Mouse (Mus musculus) forebrain, embryonic 13.5 days (tissue): ENCODE results near the gene Chst10. TPM values are rescaled to one million over a fixed set of nuclear protein-coding genes. Genes with fewer than 3 reads are reported as not detected.

ENCODE experiments used
- ATAC-seq: fragments of 200-750 bp; cut with Nextera tagmentation; 2 replicates; pipeline ENCODE4 v1.8.0; 2017
- H3K27ac ChIP-seq: fragments of 300-500 bp; sonication (generic); 2 replicates; pipeline ENCODE4 v1.5.1; 2015; ENCODE audit warnings: inconsistent platforms, mild to moderate bottlenecking, moderate library complexity
- H3K27me3 ChIP-seq: fragments of 300-500 bp; sonication (generic); 2 replicates; pipeline ENCODE4 v1.6.1; 2015; ENCODE audit warnings: mild to moderate bottlenecking, inconsistent platforms
- H3K36me3 ChIP-seq: fragments of 300-500 bp; sonication (generic); 2 replicates; pipeline ENCODE4 v1.6.1; 2015; ENCODE audit warnings: mild to moderate bottlenecking, inconsistent platforms; ENCODE audit not compliant: poor library complexity, severe bottlenecking
- H3K4me1 ChIP-seq: fragments of 300-500 bp; sonication (generic); 2 replicates; pipeline ENCODE4 v1.6.1; 2015; ENCODE audit warnings: inconsistent platforms
- H3K4me2 ChIP-seq: fragments of 300-500 bp; sonication (generic); 2 replicates; pipeline ENCODE4 v1.6.1; 2015; ENCODE audit warnings: inconsistent platforms, mild to moderate bottlenecking, moderate library complexity
- H3K4me3 ChIP-seq: fragments of 300-500 bp; sonication (generic); 2 replicates; pipeline ENCODE4 v1.5.1; 2015; ENCODE audit warnings: mild to moderate bottlenecking, inconsistent platforms
- H3K9ac ChIP-seq: fragments of 300-500 bp; sonication (generic); 2 replicates; pipeline ENCODE4 v1.6.1; 2015; ENCODE audit warnings: mild to moderate bottlenecking, inconsistent platforms
- H3K9me3 ChIP-seq: fragments of 300-500 bp; sonication (generic); replicated peaks from 2 replicates; pipeline ENCODE4 v1.6.1; 2016; ENCODE audit warnings: inconsistent platforms
- WGBS: fragments of 180-500 bp; shearing (Covaris S2); methylation state at CpG from one replicate; pipeline ENCODE4 v1.1.7; 2015; 5-methylcytosine and 5-hydroxymethylcytosine counted together
- polyA plus RNA-seq: library from polyadenylated mRNA; unstranded; fragments of >200 nt; fragmentation: Nextera tagmentation; extraction: Ambion mirVana; gene quantifications from 2 replicates; pipeline ENCODE4 v1.2.1, GENCODE M21; 2015

Gene Chst10
- polyA plus RNA-seq, 1 experiment from 2014 or later: 33.8 TPM

DNA sequence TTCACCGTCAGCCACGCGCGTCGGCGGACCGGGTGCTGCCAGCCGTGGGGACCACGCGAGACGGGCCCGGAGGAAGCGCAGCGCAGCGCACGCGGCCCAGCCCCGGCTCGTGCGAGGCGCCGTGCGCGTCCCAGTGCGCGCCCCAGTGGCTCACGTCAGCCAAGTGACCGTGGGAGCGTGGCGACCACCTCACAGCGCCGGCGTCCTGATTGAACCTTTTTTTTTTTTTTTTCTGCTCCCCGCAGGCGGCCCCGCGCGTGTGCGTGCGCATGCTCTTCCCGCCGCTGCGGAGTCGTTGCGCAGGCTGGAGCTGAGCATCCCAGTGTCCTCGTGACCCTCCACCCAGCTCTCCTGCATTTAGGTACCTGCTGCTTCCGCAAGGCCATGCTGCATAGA is 61.5 kb downstream of the Chst10 start, which contains the start of gene Lonrf2:
TSS of gene Lonrf2 (minus strand) at position 235 of the 396 bp plus-strand sequence.
- Histone ChIP-seq H3K27me3 (peaks cover 39% of the 10 kb centered on the region), H3K9ac (peak within 1 kb of the TSS; percentile 86), H3K27ac (peak within 1 kb of the TSS; percentile 91), H3K4me3 (peak within 1 kb of the TSS; percentile 72), H3K4me2 (peak within 1 kb of the TSS; percentile 99), H3K36me3 (peaks cover 5% of the 10 kb centered on the region; the same call in 1 of the 2 replicates), H3K4me1 (peaks cover 7% of the 10 kb centered on the region), H3K9me3 (no peaks in the 10 kb centered on the region)
- under 1% methylated on average over 41 of the region's 47 CpGs for WGBS
- peak; percentile 92 for ATAC-seq

DNA sequence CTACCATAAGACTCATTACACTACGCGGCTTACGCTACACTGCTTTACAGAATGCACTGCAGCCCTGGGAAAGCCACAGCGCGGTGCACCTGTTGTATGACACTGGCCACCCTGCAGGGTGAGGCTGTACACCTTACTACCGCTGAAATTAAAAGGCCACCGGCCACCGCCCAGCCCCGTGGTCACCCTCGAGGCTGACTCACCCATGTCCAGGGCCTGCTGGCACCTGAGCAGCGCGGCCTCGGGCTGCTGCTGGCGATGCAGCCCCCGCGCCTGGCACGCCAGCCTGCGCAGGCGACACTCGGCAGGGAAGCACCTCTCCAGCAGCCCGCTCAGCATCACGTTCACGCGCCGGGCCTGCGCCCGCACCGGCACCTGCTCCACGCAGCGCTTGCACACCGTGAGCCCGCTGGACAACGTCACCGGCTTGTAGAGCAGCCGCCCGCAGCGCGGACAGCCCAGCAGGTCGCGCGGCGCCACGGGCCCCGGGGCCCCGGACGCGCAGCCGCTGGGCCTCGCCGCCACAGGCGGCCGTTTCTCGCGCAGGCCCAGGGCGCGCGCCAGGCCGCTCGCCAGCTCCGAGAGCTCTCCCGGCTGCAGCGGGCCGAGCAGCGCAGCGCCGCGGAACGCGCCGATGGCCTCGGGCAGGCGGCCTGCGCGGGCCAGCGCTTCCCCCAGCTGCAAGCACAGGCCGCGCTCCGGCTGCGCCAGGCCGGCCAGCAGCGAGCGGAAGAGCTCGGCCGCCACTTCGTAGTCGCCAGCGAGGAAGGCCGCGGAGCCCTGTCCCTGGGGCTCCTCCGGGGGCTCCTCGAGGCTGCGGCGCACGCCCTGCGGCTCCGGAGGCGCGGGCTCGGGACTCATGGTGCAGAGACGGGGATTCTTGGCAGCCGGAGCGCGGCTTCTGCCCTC is 62.1 kb downstream of the Chst10 start:
- H3K9ac ChIP-seq: peak overlapping the region; percentile 86
- H3K27me3 ChIP-seq: peaks cover 39% of the 10 kb centered on the region
- no peaks in the 10 kb centered on the region for H3K9me3 ChIP-seq
- peaks cover 7% of the 10 kb centered on the region for H3K4me1 ChIP-seq
- H3K4me2 ChIP-seq: peak overlapping the region; percentile 99
- peak overlapping the region; percentile 91 for H3K27ac ChIP-seq
- H3K36me3 ChIP-seq: peaks cover 5% of the 10 kb centered on the region; the same call in 1 of the 2 replicates
- 2% methylated on average over 78 of the region's 103 CpGs for WGBS
- peak overlapping the region; percentile 72 for H3K4me3 ChIP-seq
- ATAC-seq: peak; percentile 81

DNA sequence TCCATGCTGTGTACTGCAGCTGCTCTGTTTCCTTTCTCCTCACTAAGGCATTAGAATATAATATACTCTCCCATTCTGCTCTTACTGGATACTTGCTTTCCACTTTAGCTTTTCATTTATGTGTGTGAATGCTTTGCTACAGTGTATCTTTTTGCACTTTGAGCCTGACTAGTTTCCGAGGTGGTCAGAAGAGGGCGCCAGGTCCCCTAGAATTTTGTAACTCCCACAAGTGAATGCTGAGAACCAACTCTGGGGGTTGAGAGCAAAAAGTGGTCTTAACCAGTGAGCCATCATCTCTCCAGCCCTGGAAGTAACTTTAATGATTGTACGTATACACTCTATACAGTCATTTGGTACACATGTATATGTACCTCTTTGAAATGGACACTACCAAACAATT is 63.1 kb downstream of the Chst10 start:
- H3K4me3 ChIP-seq: peak overlapping the region; percentile 72
- WGBS: 28% methylated on average over 3 of the region's 3 CpGs
- H3K27ac ChIP-seq: no peak overlapping the region
- H3K36me3 ChIP-seq: peaks cover 5% of the 10 kb centered on the region; the same call in 1 of the 2 replicates
- no peak for ATAC-seq
- peak overlapping the region; percentile 99 for H3K4me2 ChIP-seq
- peaks cover 39% of the 10 kb centered on the region for H3K27me3 ChIP-seq
- H3K9me3 ChIP-seq: no peaks in the 10 kb centered on the region
- peaks cover 7% of the 10 kb centered on the region for H3K4me1 ChIP-seq
- H3K9ac ChIP-seq: no peak overlapping the region

DNA sequence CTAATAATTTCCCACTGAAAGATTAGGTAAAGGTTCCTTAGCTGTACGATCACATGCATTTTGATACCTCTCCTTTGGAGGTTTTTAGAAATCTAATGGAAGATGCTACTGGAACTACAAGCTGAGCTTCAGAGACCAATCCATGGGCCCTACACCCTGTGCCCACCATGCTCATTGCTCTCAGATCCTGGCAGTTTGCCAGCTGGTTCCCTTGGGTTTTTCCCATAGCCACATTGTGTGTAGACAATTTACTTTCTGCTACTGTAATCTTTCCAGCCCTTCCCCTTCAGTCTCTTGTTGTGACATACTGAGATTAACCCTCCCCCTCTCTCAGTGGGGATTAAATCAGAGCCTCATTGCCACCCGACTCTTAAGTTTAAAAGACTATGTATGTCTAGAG is 73.0 kb downstream of the Chst10 start:
- H3K27ac ChIP-seq: no peak overlapping the region
- H3K36me3 ChIP-seq: no peaks in the 10 kb centered on the region
- no peaks in the 10 kb centered on the region for H3K27me3 ChIP-seq
- no peak overlapping the region for H3K9ac ChIP-seq
- no peak for ATAC-seq
- 59% methylated on average over 2 of the region's 2 CpGs for WGBS
- H3K4me1 ChIP-seq: 0 out of 2 replicates have a peak, but pooled peaks cover 7% of the 10 kb centered on the region
- no peak overlapping the region for H3K4me2 ChIP-seq
- no peaks in the 10 kb centered on the region for H3K9me3 ChIP-seq
- H3K4me3 ChIP-seq: no peak overlapping the region

DNA sequence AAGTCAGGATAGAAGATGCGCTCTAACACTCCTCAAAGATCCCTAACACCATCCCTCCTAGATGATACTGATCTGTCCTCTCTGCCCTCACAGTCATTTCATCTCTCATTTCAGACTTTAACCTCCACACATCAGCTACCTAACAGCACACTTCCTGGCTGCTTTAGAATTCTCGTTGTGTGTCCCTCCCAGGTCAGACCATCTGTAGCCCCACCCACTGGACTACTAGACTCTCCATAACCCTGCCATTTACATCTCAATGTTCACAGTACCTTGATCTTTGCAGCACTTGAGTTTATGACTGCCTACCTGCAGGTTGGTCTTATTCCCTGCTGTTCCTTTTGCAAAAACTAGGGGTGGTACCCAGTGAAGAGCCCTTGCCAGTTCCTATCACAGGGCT is 74.1 kb downstream of the Chst10 start:
- Histone ChIP-seq H3K9me3 (no peaks in the 10 kb centered on the region), H3K36me3 (no peaks in the 10 kb centered on the region), H3K27me3 (no peaks in the 10 kb centered on the region), H3K4me2 (no peak overlapping the region), H3K4me1 (0 out of 2 replicates have a peak, but pooled peaks cover 7% of the 10 kb centered on the region), H3K27ac (no peak overlapping the region), H3K4me3 (no peak overlapping the region), H3K9ac (no peak overlapping the region)
- WGBS: 86% methylated on average over 2 of the region's 2 CpGs
- ATAC-seq: no peak

DNA sequence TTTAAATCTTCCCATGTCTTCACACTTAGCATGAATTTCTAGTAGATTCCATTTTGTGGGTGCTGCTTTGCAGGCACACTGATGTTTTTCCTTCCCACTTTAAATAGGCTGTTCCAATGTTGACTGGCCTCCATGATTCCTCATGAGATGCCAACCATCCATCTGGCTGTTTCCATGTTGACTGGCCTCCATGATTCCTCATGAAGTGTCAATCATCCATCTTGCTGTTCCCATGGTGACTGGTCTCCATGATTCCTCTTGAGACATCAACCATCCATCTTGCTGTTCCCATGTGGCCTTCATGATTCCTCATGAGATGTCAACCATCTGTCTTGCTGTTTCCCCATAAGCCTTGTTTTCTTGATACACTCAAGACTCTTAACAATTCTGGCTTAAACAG is 78.3 kb downstream of the Chst10 start:
- no peaks in the 10 kb centered on the region for H3K27me3 ChIP-seq
- H3K9ac ChIP-seq: no peak overlapping the region
- no peaks in the 10 kb centered on the region for H3K9me3 ChIP-seq
- H3K4me3 ChIP-seq: no peak overlapping the region
- H3K36me3 ChIP-seq: no peaks in the 10 kb centered on the region
- no peak overlapping the region for H3K27ac ChIP-seq
- H3K4me2 ChIP-seq: no peak overlapping the region
- no peak for ATAC-seq
- peaks cover 10% of the 10 kb centered on the region; the same call in 1 of the 2 replicates for H3K4me1 ChIP-seq

DNA sequence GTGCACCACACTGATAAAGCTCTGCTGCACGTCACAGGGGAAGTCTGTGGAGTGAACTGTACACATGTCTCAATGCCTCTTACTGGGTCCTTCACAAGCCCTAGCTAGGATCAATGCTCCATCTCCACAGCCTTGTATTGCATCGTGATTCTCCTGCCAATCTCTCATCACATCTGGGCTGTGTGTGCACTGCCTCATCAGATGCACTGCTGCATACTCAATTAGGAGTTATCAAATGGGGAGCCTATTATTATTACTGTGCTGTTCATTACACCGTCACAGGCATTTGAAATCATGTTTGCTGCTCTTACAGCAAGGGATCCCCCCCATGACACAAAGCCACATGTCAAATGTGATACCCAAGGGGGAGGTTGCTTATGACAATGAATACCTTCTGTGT is 80.3 kb downstream of the Chst10 start:
- peaks cover 10% of the 10 kb centered on the region; the same call in 1 of the 2 replicates for H3K4me1 ChIP-seq
- H3K27ac ChIP-seq: no peak overlapping the region; the same call in 1 of the 2 replicates
- no peaks in the 10 kb centered on the region for H3K27me3 ChIP-seq
- ATAC-seq: 0 out of 2 replicates have a peak, but pooled peaks have one; percentile 43
- peaks cover 9% of the 10 kb centered on the region for H3K36me3 ChIP-seq
- no peak overlapping the region for H3K4me3 ChIP-seq
- H3K9ac ChIP-seq: no peak overlapping the region
- no peaks in the 10 kb centered on the region for H3K9me3 ChIP-seq
- whole genome bisulfite sequencing: 67% methylated on average over 3 of the region's 3 CpGs
- H3K4me2 ChIP-seq: no peak overlapping the region

DNA sequence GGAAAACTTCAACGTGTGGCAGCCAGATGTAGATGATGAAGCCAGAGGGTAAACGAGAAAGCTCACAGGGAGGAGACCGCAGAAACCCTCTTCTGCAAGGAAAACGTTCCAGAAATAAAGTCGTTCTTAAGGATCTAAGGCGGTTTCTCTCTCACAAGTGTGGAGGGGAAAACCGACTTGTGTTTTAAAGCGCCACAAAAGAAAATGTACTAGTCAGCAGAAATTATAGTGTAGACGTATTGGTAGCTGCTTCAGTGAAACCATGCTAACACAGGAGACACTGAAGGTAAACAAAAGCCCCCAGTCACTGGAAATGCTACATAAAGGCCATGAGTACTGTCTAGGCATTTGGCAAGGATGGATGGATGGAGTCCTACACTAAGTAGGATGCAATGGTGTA is 80.7 kb downstream of the Chst10 start:
- no peak overlapping the region for H3K4me2 ChIP-seq
- no peak overlapping the region for H3K4me3 ChIP-seq
- H3K36me3 ChIP-seq: peaks cover 11% of the 10 kb centered on the region
- H3K4me1 ChIP-seq: peaks cover 10% of the 10 kb centered on the region; the same call in 1 of the 2 replicates
- H3K27ac ChIP-seq: no peak overlapping the region; the same call in 1 of the 2 replicates
- ATAC-seq: no peak
- 0 out of 2 replicates have a peak overlapping the region, but pooled peaks have one; percentile 5 for H3K9ac ChIP-seq
- 83% methylated on average over 9 of the region's 9 CpGs for WGBS
- H3K27me3 ChIP-seq: no peaks in the 10 kb centered on the region
- H3K9me3 ChIP-seq: no peaks in the 10 kb centered on the region

DNA sequence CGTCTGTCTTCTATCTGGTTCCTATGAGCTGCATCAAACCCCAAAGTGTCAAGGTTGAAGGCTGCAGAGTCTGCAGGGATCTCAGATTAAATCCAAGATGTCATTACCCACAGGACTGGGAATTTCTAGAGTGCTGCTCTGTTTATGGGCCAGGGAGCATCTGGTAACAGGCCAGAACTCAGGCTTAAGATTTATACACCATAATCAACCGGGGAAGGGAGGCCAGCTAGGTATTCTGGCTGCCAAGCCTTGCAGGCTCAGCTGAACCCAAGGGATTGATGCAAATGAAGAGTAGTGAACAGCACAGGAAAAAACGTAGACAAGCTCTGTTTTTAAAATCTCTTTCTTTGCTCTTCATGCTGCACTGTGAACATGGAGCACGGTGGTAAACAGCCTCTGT is 81.7 kb downstream of the Chst10 start:
- Histone ChIP-seq H3K9ac (no peak overlapping the region), H3K4me3 (no peak overlapping the region), H3K4me1 (peaks cover 6% of the 10 kb centered on the region; the same call in 1 of the 2 replicates), H3K27me3 (no peaks in the 10 kb centered on the region), H3K27ac (no peak overlapping the region), H3K4me2 (no peak overlapping the region), H3K36me3 (peaks cover 20% of the 10 kb centered on the region), H3K9me3 (no peaks in the 10 kb centered on the region)
- no peak for ATAC-seq
- 80% methylated on average over 4 of the region's 4 CpGs for WGBS

Other genes with a start within 250 kb of the Chst10 start
- 9.3 and 10.6 TPM in 2 replicates for gene Aff3, start 233.2 kb downstream of the Chst10 start, polyA plus RNA-seq
- gene Lonrf2, start 61.5 kb downstream of the Chst10 start, polyA plus RNA-seq: 6.9 and 7.0 TPM in 2 replicates
- gene Nms, start 41.0 kb upstream of the Chst10 start, polyA plus RNA-seq: not detected in 2 replicates
- 173 and 192 TPM in 2 replicates for gene Pdcl3, start 87.4 kb upstream of the Chst10 start, polyA plus RNA-seq